Mouse (Mus musculus) mesoderm, embryonic 11.5 days (tissue): ENCODE data around the gene Sbno2.

Experiments
- DNase-seq: peaks from one replicate; pipeline ENCODE4 v3.0.0-alpha.2; 2012; ENCODE audit warnings: low read depth, low spot score

The Sbno2 gene

GRCm38 (mm10) chr10:80105460-80105859, at the start of gene Sbno2:
Gene Sbno2, minus strand, starts transcription at chr10:80105571.
- DNase-seq = no peak

- no peak for DNase-seq
Measured at GRCm38 (mm10) chr10:80154384-80154783, 49.0 kb upstream of the Sbno2 start.

GRCm38 (mm10) chr10:80153713-80154112, 48.3 kb upstream of the Sbno2 start:
- DNase-seq = no peak

- no peak for DNase-seq
Measured at GRCm38 (mm10) chr10:80152873-80153260, 47.5 kb upstream of the Sbno2 start.

GRCm38 (mm10) chr10:80152071-80152872, 46.9 kb upstream of the Sbno2 start:
- no peak for DNase-seq

- no peak for DNase-seq
Measured at GRCm38 (mm10) chr10:80151211-80152034, 46.1 kb upstream of the Sbno2 start.

GRCm38 (mm10) chr10:80150226-80151210, 45.1 kb upstream of the Sbno2 start:
- DNase-seq = peak; percentile 88

GRCm38 (mm10) chr10:80149291-80150225, 44.2 kb upstream of the Sbno2 start:
- peak; percentile 99 for DNase-seq

GRCm38 (mm10) chr10:80148610-80149290, 43.4 kb upstream of the Sbno2 start:
- DNase-seq = peak; percentile 96

GRCm38 (mm10) chr10:80147719-80148601, 42.6 kb upstream of the Sbno2 start, which contains the start of gene Midn:
Gene Midn, plus strand, starts transcription at chr10:80148272.
- DNase-seq = peak; percentile 79

- no peak for DNase-seq
Measured at GRCm38 (mm10) chr10:80147146-80147718, 41.9 kb upstream of the Sbno2 start.

- no peak for DNase-seq
Measured at GRCm38 (mm10) chr10:80146568-80147011, 41.2 kb upstream of the Sbno2 start.

GRCm38 (mm10) chr10:80145896-80146295, 40.5 kb upstream of the Sbno2 start:
- DNase-seq = no peak

GRCm38 (mm10) chr10:80144864-80145838, 39.8 kb upstream of the Sbno2 start:
- DNase-seq = no peak

- DNase-seq = no peak
Measured at GRCm38 (mm10) chr10:80144159-80144558, 38.8 kb upstream of the Sbno2 start.

- no peak for DNase-seq
Measured at GRCm38 (mm10) chr10:80143664-80144063, 38.3 kb upstream of the Sbno2 start.

- DNase-seq = no peak
Measured at GRCm38 (mm10) chr10:80142530-80142925, 37.2 kb upstream of the Sbno2 start.
